Mouse (Mus musculus) ES-E14 (cell line): Measurements from ENCODE around the gene Pigb.

Experiments
- CHD2 ChIP-seq: IDR thresholded peaks from 2 replicates; pipeline ENCODE4 v1.6.1; 2014; ENCODE audit warnings: mild to moderate bottlenecking, low read depth, low read length, inconsistent platforms
- HCFC1 ChIP-seq: IDR thresholded peaks from 2 replicates; pipeline ENCODE4 v1.6.1; 2012; ENCODE audit warnings: low read length, inconsistent platforms, borderline replicate concordance; ENCODE audit not compliant: insufficient read depth
- MAFK ChIP-seq: IDR thresholded peaks from 2 replicates; pipeline ENCODE4 v1.6.1; 2014; ENCODE audit warnings: mild to moderate bottlenecking, low read depth, low read length, inconsistent platforms; ENCODE audit not compliant: insufficient read depth
- ZC3H11A ChIP-seq: IDR thresholded peaks from 2 replicates; pipeline ENCODE4 v1.6.1; 2012; ENCODE audit warnings: low read depth, mild to moderate bottlenecking, inconsistent platforms, low read length, borderline replicate concordance
- ZNF384 ChIP-seq: IDR thresholded peaks from 2 replicates; pipeline ENCODE4 v1.6.1; 2012; ENCODE audit warnings: low read depth, low read length, inconsistent platforms

GRCm38 (mm10) chr9:73020566-73021097 lies 19.5 kb downstream of the Pigb start:
- TF ChIP-seq ZC3H11A (no peak), ZNF384 (no peak), CHD2 (no peak), HCFC1 (no peak), MAFK (no peak)
